Mouse (Mus musculus) gastrocnemius, adult 8-10 months (tissue): Measurements from ENCODE around the gene Kdr. TPM values are rescaled to one million over a fixed set of nuclear protein-coding genes. Genes with fewer than 3 reads are reported as not detected.
A peak's percentile ranks its signal among the peaks of the same experiment; 100 is the strongest.

Source experiments
- DNase-seq, 2 experiments: peaks; one replicate each; pipeline ENCODE4 v3.0.0; 2022; ENCODE audit warnings: low spot score in 2 of 2
- total RNA-seq, 4 experiments: library from RNA; stranded (reverse); gene quantifications; 2 replicates each; pipeline ENCODE4 v1.2.4; 2022

The Kdr gene
- 10 to 100 TPM; 11.1 to 14.3 (median 11.5) TPM for total RNA-seq

GRCm38 (mm10) chr5:75978374-75979100 is at the start of gene Kdr:
TSS of gene Kdr (minus strand) at chr5:75978458.
- peak; percentile 8 to 24 for DNase-seq

GRCm38 (mm10) chr5:76026805-76027204 is 48.5 kb upstream of the Kdr start:
- no peak for DNase-seq

- DNase-seq, result no peak
Observed at GRCm38 (mm10) chr5:76025996-76026665, 47.9 kb upstream of the Kdr start.

- no peak for DNase-seq
Observed at GRCm38 (mm10) chr5:76023011-76023773, 44.9 kb upstream of the Kdr start.

- DNase-seq, result no peak
Observed at GRCm38 (mm10) chr5:76022436-76022835, 44.2 kb upstream of the Kdr start.

- DNase-seq, result no peak
Observed at GRCm38 (mm10) chr5:76018321-76018720, 40.1 kb upstream of the Kdr start.

GRCm38 (mm10) chr5:76016086-76016485 is 37.8 kb upstream of the Kdr start:
- DNase-seq, result no peak

- no peak for DNase-seq
Observed at GRCm38 (mm10) chr5:76013881-76014431, 35.7 kb upstream of the Kdr start.

- DNase-seq, result no peak
Observed at GRCm38 (mm10) chr5:76006403-76006802, 28.1 kb upstream of the Kdr start.

- DNase-seq, result no peak
Observed at GRCm38 (mm10) chr5:75990212-75990611, 12.0 kb upstream of the Kdr start.

GRCm38 (mm10) chr5:75987530-75987929 is 9.3 kb upstream of the Kdr start:
- DNase-seq, result no peak

GRCm38 (mm10) chr5:75980521-75981311 is 2.5 kb upstream of the Kdr start:
- DNase-seq, result no peak

- DNase-seq, result no peak
Observed at GRCm38 (mm10) chr5:75979108-75979507, 850 bp upstream of the Kdr start.

GRCm38 (mm10) chr5:75977441-75978373 is 551 bp downstream of the Kdr start:
- DNase-seq, result peak in 1 of 2 experiments; percentile 10

GRCm38 (mm10) chr5:75976696-75977095 is 1.6 kb downstream of the Kdr start:
- no peak for DNase-seq

GRCm38 (mm10) chr5:75975398-75975797 is 2.9 kb downstream of the Kdr start:
- no peak for DNase-seq

- no peak for DNase-seq
Observed at GRCm38 (mm10) chr5:75974543-75975130, 3.6 kb downstream of the Kdr start.

GRCm38 (mm10) chr5:75969887-75970286 is 8.4 kb downstream of the Kdr start:
- DNase-seq, result no peak

GRCm38 (mm10) chr5:75962558-75962957 is 15.7 kb downstream of the Kdr start:
- no peak for DNase-seq
